Mouse (Mus musculus) C3H10T1/2 (cell line): ENCODE measurements around the gene Mill1. TPM values are rescaled to one million over a fixed set of nuclear protein-coding genes. Genes with fewer than 3 reads are reported as not detected.

Experiments used
- polyA plus RNA-seq, 2 experiments: library from polyadenylated mRNA; unstranded; fragments of >200 nt; fragmentation: generic; extraction: Trizol; gene quantifications; one replicate each; pipeline ENCODE4 v1.2.1; 2012; ENCODE audit warnings: missing spikeins in 2 of 2

The Mill1 gene
- not detected for polyA plus RNA-seq

DNA sequence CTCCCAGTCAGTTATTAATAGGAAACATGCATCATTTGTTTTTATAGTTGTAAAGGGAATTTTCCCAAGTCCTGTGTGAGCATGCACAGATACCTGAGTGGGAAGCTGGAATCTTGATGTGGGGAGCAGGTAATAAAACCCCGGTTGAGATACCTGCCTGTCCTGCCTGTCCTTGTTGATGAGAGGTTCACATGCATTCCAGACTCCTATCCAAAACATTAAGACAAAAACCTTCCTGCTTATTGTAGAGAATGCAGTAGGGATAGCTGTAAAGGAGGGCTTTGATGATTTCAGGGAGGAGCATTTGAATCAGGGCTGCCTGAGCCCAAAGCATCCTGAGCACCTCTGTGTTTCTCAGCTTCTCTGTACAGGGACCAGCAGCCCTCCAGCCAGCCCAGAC, at the start of gene Mill1:
Mill1 (plus strand) TSS at position 301 of the 400 bp plus-strand sequence.

Other genes with a start within 250 kb of the Mill1 start
- not detected for gene Ceacam13, start 235.5 kb upstream of the Mill1 start, polyA plus RNA-seq
- not detected for gene Ceacam12, start 179.4 kb upstream of the Mill1 start, polyA plus RNA-seq
- gene Igfl3, start 68.9 kb upstream of the Mill1 start, polyA plus RNA-seq, result not detected
- gene Psg18, start 109.7 kb downstream of the Mill1 start, polyA plus RNA-seq, result not detected
- gene Psg28, start 186.7 kb downstream of the Mill1 start, polyA plus RNA-seq, result not detected
- not detected for gene Psg26, start 238.8 kb downstream of the Mill1 start, polyA plus RNA-seq